Mouse (Mus musculus): ENCODE data around the gene Ncor2. TPM values are rescaled to one million over a fixed set of nuclear protein-coding genes. Genes with fewer than 3 reads are reported as not detected.

The Ncor2 gene
- total RNA-seq, 2 experiments from 2014 or later, result 183 to 200 TPM

DNA sequence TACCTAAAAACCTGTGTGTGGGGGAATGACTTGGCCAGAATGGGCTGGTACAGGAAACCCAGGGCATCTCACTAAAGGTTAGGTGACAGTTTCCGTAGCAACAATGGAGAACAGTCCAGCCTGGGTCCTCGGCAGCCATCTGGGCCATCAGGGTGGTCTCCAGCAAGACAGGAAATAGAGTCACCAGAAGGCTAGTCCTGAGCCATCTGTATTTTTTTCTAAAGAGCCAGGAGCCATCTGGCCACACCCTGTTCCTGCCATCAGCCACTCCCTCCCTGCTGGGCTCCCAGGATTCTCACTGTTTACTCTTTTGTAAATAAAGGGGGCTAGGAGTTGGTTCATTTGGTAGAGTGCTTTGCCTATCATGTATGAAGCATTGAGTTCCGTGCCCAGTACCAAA is 16.1 kb upstream of the Ncor2 start:
- intact Hi-C loops (cut with DNase I), result loop anchor here (10.0 kb wide), 1 partner anchor 170 kb away; no protein-coding TSS in a partner anchor

DNA sequence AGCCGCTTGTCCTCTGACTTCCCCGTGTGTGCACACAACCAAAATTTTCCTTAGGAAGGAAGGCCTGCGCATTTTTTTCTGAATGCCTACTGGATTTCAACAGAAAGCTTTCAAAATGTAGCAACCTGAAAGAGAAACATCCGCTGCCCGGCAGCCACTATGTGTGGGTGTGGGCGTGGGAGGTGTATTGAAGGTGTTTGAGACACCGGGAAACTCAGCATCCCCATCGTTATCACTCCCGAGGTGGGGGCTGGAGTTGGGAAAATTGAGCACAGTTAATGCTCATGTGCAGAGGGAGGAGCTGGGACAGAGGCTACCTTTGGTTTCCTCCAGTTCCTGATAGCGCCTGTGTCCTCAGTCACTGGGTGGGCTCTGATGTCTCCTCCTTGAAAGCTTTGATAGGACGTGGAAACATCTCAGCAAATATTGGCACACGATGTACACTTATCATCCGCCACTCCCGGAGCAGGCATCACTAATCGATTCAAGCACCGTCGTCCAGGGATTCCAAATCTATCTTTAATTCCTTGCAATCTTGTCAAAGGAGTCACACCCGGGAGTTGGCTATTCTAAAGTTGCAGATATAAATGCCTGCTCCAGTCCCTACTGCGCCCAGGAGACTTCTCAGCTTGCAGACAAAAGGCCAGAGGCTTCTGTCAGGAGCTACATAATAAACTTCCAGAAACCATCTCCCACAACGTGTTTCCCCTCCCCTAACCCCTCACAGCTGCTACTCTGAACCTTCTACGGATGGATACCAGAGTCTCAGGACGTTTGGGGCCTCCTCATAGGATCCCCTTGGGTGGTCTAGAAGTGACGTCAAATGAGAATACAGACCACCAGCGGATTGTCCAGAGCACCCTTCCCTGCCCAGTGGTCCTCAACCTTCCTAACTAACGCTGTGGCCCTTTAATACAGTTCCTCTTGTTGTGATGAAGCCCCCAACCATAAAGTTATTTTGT is 14.7 kb upstream of the Ncor2 start:
- intact Hi-C loops (cut with DNase I), result loop anchor here (10.0 kb wide), 1 partner anchor 171 kb away; no protein-coding TSS in a partner anchor
- peak; percentile 43 to 63 for DNase-seq (ENCODE audit: low spot score in 2 of 2)

More for the DNA sequence above, 16.1 kb upstream of the Ncor2 start:
- DNase-seq (ENCODE audit: low spot score in 2 of 2), result no peak

DNA sequence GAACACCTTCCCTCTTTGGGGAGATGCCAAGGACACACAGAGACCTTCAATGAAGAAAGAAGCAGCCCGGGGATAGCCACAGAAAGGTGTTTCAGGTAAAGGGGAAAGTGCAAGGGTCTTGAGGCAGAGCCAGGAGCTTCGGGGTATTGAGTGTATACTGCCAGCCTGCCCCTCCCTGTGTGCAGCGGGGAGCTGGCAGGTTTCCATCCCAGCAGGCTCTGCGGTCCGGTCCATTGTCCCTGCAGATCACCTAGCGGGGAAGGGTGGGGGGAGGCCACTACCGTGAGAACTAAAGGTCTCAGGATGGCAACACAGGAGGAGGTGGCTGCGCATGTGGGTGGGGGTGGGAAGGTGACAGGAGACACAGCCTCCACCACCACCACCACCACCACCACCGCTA is 12.6 kb upstream of the Ncor2 start:
- DNase-seq (ENCODE audit: low spot score in 2 of 2), result no peak
- intact Hi-C loops (cut with DNase I), result loop anchor here (10.0 kb wide), 1 partner anchor 173 kb away; no protein-coding TSS in a partner anchor

DNA sequence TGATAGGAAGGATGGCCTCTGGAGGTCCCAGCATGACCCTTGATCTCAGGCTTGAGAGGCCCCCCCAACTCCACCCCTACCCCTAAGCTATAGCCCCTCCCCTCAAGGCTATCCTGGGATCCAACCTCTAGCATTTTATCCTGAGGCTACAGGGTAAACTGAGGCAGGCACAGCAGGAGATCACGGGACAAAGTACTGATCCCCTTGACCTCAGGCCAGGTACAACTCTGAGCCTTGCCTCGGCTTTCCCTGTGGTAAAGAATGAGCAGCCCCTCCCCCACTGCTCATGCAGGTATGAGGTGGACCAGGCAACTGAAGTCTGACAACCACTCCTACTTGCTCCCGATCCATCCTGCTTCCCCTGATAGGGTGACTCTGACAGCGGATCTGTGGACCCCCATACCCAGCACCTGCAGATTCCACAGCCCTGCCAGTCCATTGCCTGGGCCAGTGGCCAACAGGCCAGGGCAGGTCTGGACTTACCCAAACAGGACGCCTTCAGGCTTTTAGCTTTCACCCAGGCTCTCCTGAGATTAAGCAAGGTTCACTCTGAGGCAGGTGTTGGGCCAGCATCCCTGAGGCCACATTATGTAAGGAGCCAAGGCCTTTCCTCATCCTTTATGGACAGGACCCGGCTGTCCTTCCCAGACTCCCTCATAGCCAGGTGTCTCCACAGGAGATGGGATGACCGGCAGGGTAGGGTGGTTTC is 11.2 kb upstream of the Ncor2 start:
- no peak for DNase-seq (ENCODE audit: low spot score in 2 of 2)
- intact Hi-C loops (cut with DNase I), result loop anchor here (10.0 kb wide), 1 partner anchor 175 kb away; no protein-coding TSS in a partner anchor

DNA sequence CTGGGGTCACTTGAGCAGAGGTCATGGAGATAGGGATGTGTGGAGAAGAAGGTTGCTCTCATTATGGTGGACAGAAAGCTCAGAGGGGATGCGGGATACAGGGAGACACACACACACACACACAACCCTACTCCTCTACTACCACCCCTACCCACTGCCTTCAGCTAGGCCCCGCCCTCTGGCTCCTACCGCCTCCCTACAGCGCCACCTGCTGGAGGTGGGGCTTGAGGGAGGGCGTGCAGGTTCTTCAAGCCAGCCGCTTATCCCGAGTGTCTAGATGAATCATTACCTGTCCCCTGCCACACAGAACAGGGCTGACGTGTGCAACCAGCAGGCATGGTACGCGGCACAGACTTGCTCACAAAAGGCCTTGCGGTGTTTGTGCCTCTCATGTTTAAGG is 10.6 kb upstream of the Ncor2 start:
- intact Hi-C loops (cut with DNase I), result loop anchor here (10.0 kb wide), 2 partner anchors 175 to 285 kb away; no protein-coding TSS in a partner anchor
- DNase-seq (ENCODE audit: low spot score in 2 of 2), result peak; percentile 57 to 73

DNA sequence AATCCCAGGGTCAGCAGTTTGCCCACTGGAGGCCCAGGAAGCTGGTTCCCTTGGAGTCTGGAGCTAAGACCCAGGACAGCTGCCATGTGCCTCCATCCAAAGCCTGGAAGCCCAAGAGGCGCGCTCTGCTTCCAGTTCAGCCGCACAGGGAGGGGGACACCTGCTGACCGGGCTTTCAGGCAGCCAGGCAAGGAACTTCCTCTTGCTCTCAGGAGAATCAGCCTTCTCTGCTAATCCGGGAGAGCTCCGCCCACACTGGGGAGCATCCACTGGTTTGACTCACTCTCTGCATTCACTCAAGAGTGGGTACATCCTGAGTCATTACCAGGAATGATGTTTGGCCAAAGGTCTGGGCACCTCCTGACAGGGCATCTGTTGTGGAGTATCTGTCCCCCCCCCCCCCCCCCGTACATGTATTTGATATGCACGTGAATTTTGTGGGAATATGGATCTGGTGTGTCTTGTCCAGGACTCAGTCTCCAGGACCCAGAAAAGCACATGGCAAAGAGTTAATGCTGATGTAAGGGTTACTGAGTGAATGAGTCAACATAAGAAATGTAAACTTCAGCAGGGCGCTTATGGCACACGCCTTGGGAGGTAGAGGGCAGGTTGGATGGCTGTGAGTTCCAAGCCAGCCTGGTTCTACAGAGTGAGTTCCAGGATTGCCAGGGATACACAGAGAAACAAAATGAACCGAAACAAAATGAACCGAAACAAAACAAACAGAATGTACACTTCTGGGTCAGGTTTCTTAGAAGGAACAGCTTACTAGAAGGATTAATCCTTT is 10.0 kb upstream of the Ncor2 start:
- DNase-seq (ENCODE audit: low spot score in 2 of 2), result peak; percentile 35 to 83
- intact Hi-C loops (cut with DNase I), result loop anchor here (10.0 kb wide), 1 partner anchor 284 kb away; no protein-coding TSS in a partner anchor

DNA sequence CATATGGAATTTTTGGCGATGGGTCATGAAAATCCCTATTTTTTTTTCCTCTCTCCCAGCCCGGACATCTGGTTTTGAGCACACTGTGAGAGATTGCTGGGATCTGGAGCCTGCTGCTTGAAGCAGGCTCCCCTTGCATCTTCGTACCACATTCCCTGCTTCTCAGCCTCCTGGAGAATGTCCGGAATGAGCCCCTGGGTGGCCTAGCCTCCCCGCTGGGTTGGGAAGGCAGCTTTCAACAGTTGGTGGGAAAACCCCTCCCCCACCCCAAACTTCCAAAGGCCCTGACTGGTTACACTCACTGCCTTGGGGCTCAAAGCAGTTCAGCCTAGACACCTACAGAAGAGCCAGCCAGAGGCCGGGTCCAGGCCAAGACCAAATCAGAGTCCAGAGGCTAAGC is 5.8 kb upstream of the Ncor2 start:
- no peak for DNase-seq (ENCODE audit: low spot score in 2 of 2)
- intact Hi-C loops (cut with DNase I), result loop anchor here (10.0 kb wide), 1 partner anchor 280 kb away; no protein-coding TSS in a partner anchor

DNA sequence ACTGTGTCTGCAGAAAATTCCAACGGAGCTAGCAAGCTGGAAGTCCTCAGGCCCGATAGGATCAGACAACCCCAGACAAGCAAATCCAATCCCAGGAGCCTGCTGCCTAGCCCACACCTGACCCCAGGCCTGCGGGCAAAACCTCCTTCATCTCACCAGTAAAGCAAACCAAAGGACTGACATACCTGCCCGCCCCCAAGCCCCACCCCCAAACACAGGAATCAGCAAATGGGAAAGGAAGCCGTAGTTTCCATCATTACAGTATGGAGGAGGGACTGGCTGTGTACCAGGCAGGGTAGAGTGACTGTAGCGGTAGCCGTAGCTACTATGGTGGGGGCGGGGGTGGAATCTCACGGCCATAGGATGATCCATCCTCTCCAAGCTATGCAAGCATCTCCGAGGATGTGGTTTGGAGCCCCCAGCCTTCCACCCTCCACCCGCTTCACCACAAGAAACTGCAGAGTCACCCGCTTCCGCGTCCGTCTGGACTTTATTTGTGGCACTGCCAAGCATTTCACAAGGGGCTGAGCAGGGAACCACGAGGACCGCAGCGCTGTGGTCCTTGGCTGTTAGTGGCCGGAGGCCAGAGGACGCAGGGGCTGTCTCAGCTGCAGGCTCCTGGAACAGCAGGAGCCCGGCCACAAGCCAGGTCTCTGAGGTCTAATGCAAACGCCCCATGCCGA is 4.4 kb upstream of the Ncor2 start:
- DNase-seq (ENCODE audit: low spot score in 2 of 2), result peak; percentile 40 to 58

DNA sequence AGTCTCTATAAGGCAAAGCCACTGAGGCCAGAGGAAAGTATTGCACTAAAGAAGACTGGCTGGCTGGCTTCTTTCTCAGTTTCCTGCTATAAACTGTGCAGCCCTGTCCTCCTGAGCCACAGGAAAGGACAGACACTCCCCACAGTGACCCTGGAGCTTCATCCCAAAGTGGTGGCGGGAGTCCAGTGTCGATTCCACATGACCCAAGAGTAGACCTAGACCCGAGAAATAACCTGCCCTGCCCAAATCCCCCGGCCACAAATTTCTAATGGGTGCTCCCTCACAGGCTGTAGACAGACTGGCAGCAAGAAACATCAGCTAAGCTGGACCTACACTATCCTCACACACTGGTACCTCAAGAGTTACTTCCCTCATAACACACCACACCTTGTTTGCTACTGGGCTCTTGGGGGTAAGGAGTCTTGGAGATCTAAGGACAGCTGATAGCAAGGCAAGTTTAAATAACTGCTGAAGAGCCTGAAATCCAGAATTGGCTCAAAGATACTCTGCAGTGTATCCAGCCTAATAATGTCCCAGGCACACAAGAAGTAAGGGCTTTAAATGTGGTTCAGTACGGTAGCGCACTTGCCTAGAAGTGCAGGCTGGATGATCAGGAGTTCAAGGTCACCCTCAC is 1.7 kb upstream of the Ncor2 start:
- intact Hi-C loops (cut with DNase I), result loop anchor here (10.0 kb wide), 1 partner anchor 276 kb away; no protein-coding TSS in a partner anchor
- no peak for DNase-seq (ENCODE audit: low spot score in 2 of 2)

More for the DNA sequence above, 4.4 kb upstream of the Ncor2 start:
- intact Hi-C loops (cut with DNase I), result loop anchor here (10.0 kb wide), 1 partner anchor 279 kb away; no protein-coding TSS in a partner anchor

DNA sequence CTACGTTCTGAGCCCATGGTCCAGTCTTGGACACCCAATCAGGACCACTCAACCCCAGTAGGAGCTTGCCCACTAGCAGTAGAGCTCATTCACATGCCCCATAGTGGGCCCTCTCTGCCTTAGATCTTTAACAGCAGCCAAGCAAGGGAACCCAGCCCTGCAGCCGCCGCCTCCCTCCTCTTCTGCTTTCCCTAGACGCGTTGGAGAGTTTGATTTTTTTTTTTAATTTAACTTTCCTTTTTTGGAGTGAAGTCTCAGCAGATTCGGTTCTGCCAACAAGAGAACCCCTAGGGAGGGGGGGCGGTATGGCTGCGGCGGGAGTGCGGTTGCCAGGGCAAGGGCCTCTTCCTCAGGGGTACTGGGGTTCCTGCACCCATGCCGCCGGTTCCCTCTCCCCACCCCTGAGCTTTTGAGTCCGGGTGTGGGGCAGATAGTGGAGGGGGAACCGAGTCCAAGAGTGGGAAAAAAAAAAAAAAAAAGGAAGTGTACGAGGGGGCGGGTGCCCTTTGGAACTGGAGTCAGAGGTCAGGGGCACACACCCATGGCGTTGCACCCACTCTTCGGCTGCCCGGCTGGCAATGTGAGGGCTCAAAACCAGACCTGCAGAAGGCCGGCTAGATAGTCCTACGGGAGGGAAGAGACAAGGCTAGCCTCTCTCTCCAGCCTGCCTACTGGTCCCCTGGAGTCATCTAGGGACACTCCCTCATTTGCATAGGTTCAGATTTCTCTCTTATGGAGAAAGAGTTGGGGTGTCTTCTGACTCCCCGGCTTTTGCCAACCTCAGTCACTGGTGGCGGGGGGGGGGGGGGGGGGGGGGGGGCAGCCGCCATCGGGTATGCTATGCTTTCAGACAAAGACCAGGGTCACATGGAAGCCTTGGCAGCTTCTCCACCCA is 963 bp upstream of the Ncor2 start:
- DNase-seq (ENCODE audit: low spot score in 2 of 2), result peak; percentile 75 to 88
- intact Hi-C loops (cut with DNase I), result loop anchor here (1.0 to 10.0 kb wide), 4 partner anchors 37 to 275 kb away; no protein-coding TSS in a partner anchor

DNA sequence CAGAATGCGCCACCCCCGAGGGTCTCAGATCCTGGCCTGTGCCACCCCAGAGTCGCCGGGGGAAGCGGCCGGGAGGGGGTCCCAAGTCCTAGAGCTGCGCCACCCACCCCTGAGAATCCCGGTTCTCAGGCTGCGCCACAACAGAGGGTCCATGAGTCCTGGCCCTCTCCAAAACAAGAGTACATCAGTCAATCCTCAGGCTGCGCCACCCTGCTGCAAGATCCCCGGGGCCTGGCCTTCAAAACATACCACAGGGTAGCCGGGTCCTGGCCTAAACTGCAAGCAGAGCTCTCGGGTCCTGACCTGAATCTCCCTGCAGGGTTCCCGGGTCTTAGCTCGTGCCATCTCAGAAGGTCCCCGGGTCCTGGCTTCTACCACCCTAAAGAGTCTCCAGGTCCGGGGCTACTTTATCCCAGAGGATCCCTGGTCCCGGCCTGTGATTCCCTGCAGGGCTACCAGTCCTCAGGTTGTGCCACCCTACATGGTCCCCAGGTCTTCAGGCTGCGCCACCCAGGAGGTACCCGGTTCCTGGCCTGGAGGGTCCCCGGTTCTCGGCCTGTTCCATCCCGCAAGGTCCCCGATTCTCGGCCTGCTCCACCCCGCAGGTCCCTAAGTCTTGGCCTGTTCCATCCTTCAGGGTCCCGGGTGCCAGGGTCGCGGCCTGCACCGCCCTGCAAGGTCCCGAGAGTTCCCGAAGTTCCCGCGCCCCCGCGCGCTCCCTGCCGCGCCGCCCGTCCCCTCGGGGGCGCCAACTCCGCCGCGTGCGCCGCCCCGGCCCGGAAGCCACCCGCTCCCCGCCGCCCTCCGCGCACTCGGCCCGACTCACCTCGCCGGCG is 630 bp downstream of the Ncor2 start:
- intact Hi-C loops (cut with DNase I), result loop anchor here (1.0 to 2.0 kb wide), 3 partner anchors 38 to 89 kb away; no protein-coding TSS in a partner anchor
- DNase-seq (ENCODE audit: low spot score in 2 of 2), result peak; percentile 62 to 74

DNA sequence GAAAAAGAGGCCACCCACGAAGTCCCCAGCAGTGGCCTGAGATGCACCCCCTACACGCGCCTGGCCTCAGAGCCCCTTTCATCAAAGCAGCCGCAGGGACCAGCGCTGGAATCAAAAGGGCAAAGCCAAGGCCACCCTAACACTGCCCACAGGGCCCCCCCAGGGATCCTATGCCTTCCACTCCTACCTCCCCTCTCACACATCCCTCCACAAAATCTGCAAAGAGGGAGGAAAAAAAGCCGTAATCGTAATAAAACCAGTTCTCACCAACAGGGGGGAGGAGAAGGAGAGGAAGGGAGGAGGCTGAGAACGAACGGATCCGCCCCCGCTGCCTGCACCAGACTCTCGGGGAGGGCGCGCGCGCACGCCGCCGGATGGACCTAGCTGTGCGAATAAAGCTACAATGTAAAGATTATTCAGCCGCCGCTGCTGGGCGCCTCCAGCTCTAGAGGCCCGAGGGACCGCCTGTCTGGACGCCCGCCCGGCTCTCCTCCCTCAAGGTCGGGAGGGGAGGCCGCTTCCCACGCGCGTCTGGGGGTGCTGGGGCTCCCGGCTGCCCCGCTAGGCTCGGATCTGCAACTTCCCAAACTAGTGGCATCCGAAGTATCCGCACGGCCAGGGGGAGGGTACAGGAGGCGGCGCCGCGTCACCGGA is 1.4 kb downstream of the Ncor2 start:
- intact Hi-C loops (cut with DNase I), result loop anchor here (2.0 kb wide), 4 partner anchors 37 to 121 kb away; no protein-coding TSS in a partner anchor
- peak; percentile 87 to 93 for DNase-seq (ENCODE audit: low spot score in 2 of 2)

DNA sequence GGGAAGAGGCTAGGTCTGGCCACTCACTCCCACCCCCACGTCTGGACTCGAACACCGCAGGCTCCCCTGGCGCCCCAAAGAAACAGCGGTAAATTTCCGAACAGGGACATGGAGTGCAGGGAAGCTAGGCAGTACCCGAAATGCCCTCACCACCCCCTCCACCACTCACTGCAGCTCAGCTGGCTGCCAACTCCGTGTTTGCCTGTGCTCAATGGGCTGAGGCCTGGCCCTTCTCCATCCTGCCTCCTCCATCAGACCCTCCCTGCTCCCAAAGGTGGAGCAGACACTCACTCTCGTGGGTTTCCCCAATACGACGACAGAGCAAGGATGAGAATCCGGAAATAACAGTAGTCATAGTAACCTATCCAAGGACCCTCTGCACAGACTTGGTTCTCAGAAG is 2.2 kb downstream of the Ncor2 start:
- intact Hi-C loops (cut with DNase I), result loop anchor here (2.0 kb wide), 2 partner anchors 36 to 120 kb away; no protein-coding TSS in a partner anchor
- peak; percentile 58 to 81 for DNase-seq (ENCODE audit: low spot score in 2 of 2)

DNA sequence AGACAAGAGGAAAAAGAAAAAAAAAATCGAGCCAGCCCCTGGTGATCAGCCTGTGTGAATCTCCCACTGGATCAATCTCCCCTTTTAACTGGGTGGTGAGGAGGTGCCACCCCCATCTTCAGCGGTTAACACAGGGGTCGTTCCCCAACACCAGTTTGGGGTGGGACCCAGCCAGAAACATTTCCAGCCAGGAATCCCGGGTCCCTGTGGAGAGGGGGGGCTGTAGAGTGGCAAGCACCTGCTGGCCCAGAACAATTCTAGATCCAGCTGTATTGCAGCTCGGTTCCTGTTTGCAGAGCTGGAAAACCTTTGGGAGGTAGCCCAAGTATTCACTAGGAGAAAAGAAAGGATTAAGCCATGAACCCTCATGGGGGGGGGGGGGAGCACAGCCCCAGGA is 2.7 kb downstream of the Ncor2 start:
- no peak for DNase-seq (ENCODE audit: low spot score in 2 of 2)
- intact Hi-C loops (cut with DNase I), result loop anchor here (2.0 kb wide), 2 partner anchors 36 to 120 kb away; no protein-coding TSS in a partner anchor

DNA sequence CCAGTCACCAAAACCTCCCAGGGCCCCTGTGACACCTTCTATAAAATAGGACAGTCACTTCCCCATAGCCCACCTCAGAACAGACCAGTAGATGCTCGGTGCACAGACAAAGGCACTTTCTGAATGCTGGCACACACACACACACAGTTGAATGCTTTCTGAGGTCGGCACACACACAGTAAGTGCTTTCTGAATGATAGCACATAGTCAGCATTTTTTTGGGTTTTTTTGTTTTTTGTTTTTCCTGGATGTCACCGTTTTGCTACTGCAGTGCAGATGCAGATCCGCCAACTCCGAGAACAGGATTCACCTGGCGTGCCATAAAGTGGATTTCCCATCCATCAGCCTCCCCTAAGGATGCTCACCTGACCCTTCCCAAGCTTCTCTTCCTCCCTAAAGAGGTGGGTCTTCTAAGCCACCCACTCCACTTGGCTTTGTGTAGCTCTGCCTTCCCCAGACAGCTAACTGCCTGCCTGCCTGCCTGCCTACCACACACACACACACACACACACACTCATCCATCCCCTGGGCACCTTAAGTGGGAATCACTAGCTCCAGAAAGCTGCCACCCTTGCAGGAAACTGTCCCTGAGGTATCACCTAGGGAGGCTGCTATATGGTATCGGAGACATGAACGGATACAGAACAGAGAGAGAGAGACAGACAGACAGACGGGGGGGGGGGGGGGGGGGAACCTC is 3.2 kb downstream of the Ncor2 start:
- intact Hi-C loops (cut with DNase I), result loop anchor here (2.0 kb wide), 2 partner anchors 35 to 119 kb away; no protein-coding TSS in a partner anchor
- peak in 1 of 2 experiments; percentile 41 for DNase-seq (ENCODE audit: low spot score in 2 of 2)
